Mouse (Mus musculus) adrenal gland, postnatal 25 days (tissue): ENCODE data around the gene Kcnip4. TPM values are rescaled to one million over a fixed set of nuclear protein-coding genes. Genes with fewer than 3 reads are reported as not detected.

Experiments
- DNase-seq: peaks from one replicate; pipeline ENCODE4 v3.0.0; 2021; ENCODE audit warnings: mixed read lengths
- long read RNA-seq: library from polyadenylated mRNA; stranded (forward); transcript quantifications from one replicate; pipeline ENCODE4 v2.0.0, GENCODE M21; 2021
- total RNA-seq: library from RNA; stranded (reverse); gene quantifications from 2 replicates; pipeline ENCODE4 v1.2.3, GENCODE M21; 2021

The Kcnip4 gene
- total RNA-seq = 3.3 and 3.6 TPM in 2 replicates
- long read RNA-seq = 0 reads

- peak; percentile 53 for DNase-seq
Measured at GRCm38 (mm10) chr5:49524394-49525241, at the start of gene Kcnip4. Kcnip4 (minus strand) TSS chr5:49524907.

- DNase-seq = no peak
Measured at GRCm38 (mm10) chr5:49571876-49572275, 47.2 kb upstream of the Kcnip4 start.

- DNase-seq = no peak
Measured at GRCm38 (mm10) chr5:49563751-49564150, 39.0 kb upstream of the Kcnip4 start.

- DNase-seq = no peak
Measured at GRCm38 (mm10) chr5:49557436-49557835, 32.7 kb upstream of the Kcnip4 start.

- DNase-seq = no peak
Measured at GRCm38 (mm10) chr5:49547884-49548283, 23.2 kb upstream of the Kcnip4 start.

- no peak for DNase-seq
Measured at GRCm38 (mm10) chr5:49529362-49529761, 4.7 kb upstream of the Kcnip4 start.

GRCm38 (mm10) chr5:49525242-49525612 is 520 bp upstream of the Kcnip4 start:
- DNase-seq = peak; percentile 1

GRCm38 (mm10) chr5:49523997-49524393 is 712 bp downstream of the Kcnip4 start:
- DNase-seq = no peak

- DNase-seq = no peak
Measured at GRCm38 (mm10) chr5:49522986-49523385, 1.7 kb downstream of the Kcnip4 start.

- no peak for DNase-seq
Measured at GRCm38 (mm10) chr5:49498743-49499142, 26.0 kb downstream of the Kcnip4 start.

GRCm38 (mm10) chr5:49487270-49487669 is 37.4 kb downstream of the Kcnip4 start:
- no peak for DNase-seq

GRCm38 (mm10) chr5:49470738-49471137 is 54.0 kb downstream of the Kcnip4 start:
- no peak for DNase-seq

GRCm38 (mm10) chr5:49460643-49461276 is 63.9 kb downstream of the Kcnip4 start:
- DNase-seq = no peak

- no peak for DNase-seq
Measured at GRCm38 (mm10) chr5:49453100-49453499, 71.6 kb downstream of the Kcnip4 start.

- no peak for DNase-seq
Measured at GRCm38 (mm10) chr5:49451295-49451694, 73.4 kb downstream of the Kcnip4 start.

- DNase-seq = no peak
Measured at GRCm38 (mm10) chr5:49450876-49451275, 73.8 kb downstream of the Kcnip4 start.

- peak; percentile 6 for DNase-seq
Measured at GRCm38 (mm10) chr5:49437236-49437635, 87.5 kb downstream of the Kcnip4 start.

GRCm38 (mm10) chr5:49427689-49428088 is 97.0 kb downstream of the Kcnip4 start:
- DNase-seq = no peak

- no peak for DNase-seq
Measured at GRCm38 (mm10) chr5:49419707-49420106, 105.0 kb downstream of the Kcnip4 start.

GRCm38 (mm10) chr5:49408351-49408750 is 116.4 kb downstream of the Kcnip4 start:
- DNase-seq = no peak

GRCm38 (mm10) chr5:49370543-49371076 is 154.1 kb downstream of the Kcnip4 start:
- DNase-seq = no peak

- no peak for DNase-seq
Measured at GRCm38 (mm10) chr5:49368636-49369423, 155.9 kb downstream of the Kcnip4 start.

GRCm38 (mm10) chr5:49356381-49356780 is 168.3 kb downstream of the Kcnip4 start:
- DNase-seq = no peak
